ENCODE assay signal across 11 mouse cellular contexts in the genomic region with DNA sequence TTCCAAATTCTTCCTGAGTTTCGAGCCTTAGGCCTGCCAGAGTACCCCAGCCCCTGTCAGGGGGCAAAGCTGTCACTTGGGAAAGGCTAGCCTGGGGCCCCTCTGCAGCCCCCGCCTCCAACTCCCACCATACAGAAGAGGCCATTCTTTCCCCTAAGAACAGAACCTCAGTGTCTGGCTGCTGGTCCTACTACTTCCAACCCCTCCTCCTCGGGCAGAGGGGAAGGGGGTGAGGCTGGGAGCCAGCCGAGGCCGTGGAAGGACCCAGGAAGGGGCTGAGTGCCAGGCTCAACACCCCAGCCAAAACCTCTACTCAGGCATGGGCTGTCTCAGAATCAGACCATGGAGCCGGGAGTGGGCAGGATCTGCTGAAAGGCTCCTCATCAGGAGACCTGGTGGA. TPM values are rescaled to one million over a fixed set of nuclear protein-coding genes. Genes with fewer than 3 reads are reported as not detected.
DNase-seq lines count a peak whose midpoint lies in the region; ATAC-seq lines count a peak whose summit lies in the region.
"Had no signal": no experiment of that assay in that cellular context is flagged by ENCODE, and none has a peak within 500 bp of the region (broad histone marks: within the 10 kb centered on the region; RNA-seq: fewer than 3 reads in every experiment).

No protein-coding gene starts in this region.

- no peak overlapping the region for H3K9ac ChIP-seq in forebrain, embryonic 13.5 days
- H3K9ac ChIP-seq in forebrain, embryonic 11.5 days (ENCODE audit: low read length), result no peak overlapping the region
- no peak overlapping the region for H3K9ac ChIP-seq in midbrain, embryonic 14.5 days (replicated peaks; ENCODE audit: low read length)
- no peak overlapping the region for H3K9ac ChIP-seq in stomach, embryonic 15.5 days

- 0 out of 2 replicates have a peak, but pooled peaks cover 3% of the 10 kb centered on the region for H3K27me3 ChIP-seq in forebrain, embryonic 13.5 days
- H3K27me3 ChIP-seq in forebrain, embryonic 11.5 days (ENCODE audit: control insufficient read depth, insufficient read depth, low read length), result no peaks in the 10 kb centered on the region
- peaks cover 30% of the 10 kb centered on the region for H3K27me3 ChIP-seq in midbrain, embryonic 10.5 days (ENCODE audit: low read depth, poor library complexity, severe bottlenecking)
- no peaks in the 10 kb centered on the region for H3K27me3 ChIP-seq in midbrain, embryonic 14.5 days (ENCODE audit: control insufficient read depth, insufficient read depth, low read length)
- no peaks in the 10 kb centered on the region for H3K27me3 ChIP-seq in stomach, embryonic 15.5 days (replicated peaks)

- H3K36me3 ChIP-seq in forebrain, embryonic 13.5 days (ENCODE audit: poor library complexity, severe bottlenecking), result 0 out of 2 replicates have a peak, but pooled peaks cover 6% of the 10 kb centered on the region
- H3K36me3 ChIP-seq in forebrain, embryonic 11.5 days (ENCODE audit: control insufficient read depth, insufficient read depth, low read length), result no peaks in the 10 kb centered on the region
- peaks cover 22% of the 10 kb centered on the region; the same call in 1 of the 2 replicates for H3K36me3 ChIP-seq in midbrain, embryonic 10.5 days
- H3K36me3 ChIP-seq in midbrain, embryonic 14.5 days (ENCODE audit: control insufficient read depth, insufficient read depth, low read length), result no peaks in the 10 kb centered on the region
- no peaks in the 10 kb centered on the region for H3K36me3 ChIP-seq in stomach, embryonic 15.5 days

- H3K4me2 ChIP-seq in forebrain, embryonic 13.5 days, result no peak overlapping the region
- no peak overlapping the region for H3K4me2 ChIP-seq in forebrain, embryonic 11.5 days (ENCODE audit: low read depth, low read length, severe bottlenecking)
- H3K4me2 ChIP-seq in midbrain, embryonic 14.5 days (ENCODE audit: low read length), result no peak overlapping the region
- H3K4me2 ChIP-seq in stomach, embryonic 15.5 days, result 0 out of 2 replicates have a peak overlapping the region, but pooled peaks have one; percentile 6

- WGBS in forebrain, embryonic 13.5 days, result 62% methylated on average over 6 of the region's 6 CpGs
- 79% methylated on average over 6 of the region's 6 CpGs for WGBS in forebrain, embryonic 11.5 days
- WGBS in midbrain, embryonic 10.5 days, result 81% methylated on average over 6 of the region's 6 CpGs
- WGBS in midbrain, embryonic 14.5 days, result 74% methylated on average over 6 of the region's 6 CpGs
- WGBS in stomach, embryonic 15.5 days, result 63% methylated on average over 6 of the region's 6 CpGs

- no peak for DNase-seq in forebrain, embryonic 11.5 days (ENCODE audit: low spot score)
- no peak for DNase-seq in midbrain, embryonic 10.5 days (ENCODE audit: low spot score)
- no peak for DNase-seq in midbrain, embryonic 14.5 days
- DNase-seq in layer of hippocampus, postnatal 10 days (ENCODE audit: low spot score in 2 of 2), result peak; percentile 70 to 77
- DNase-seq in retina, embryonic 14.5 days (ENCODE audit: low spot score), result no peak
- DNase-seq: B cell, adult 2 months; lung, postnatal 36 days had no signal

- H3K9me3 ChIP-seq in forebrain, embryonic 13.5 days (replicated peaks), result no peaks in the 10 kb centered on the region
- no peaks in the 10 kb centered on the region for H3K9me3 ChIP-seq in forebrain, embryonic 11.5 days (ENCODE audit: control insufficient read depth, low read length)
- H3K9me3 ChIP-seq in midbrain, embryonic 10.5 days (replicated peaks), result no peaks in the 10 kb centered on the region
- no peaks in the 10 kb centered on the region for H3K9me3 ChIP-seq in midbrain, embryonic 14.5 days (ENCODE audit: control insufficient read depth, low read length)
- no peaks in the 10 kb centered on the region for H3K9me3 ChIP-seq in stomach, embryonic 15.5 days

- no peak overlapping the region for H3K27ac ChIP-seq in forebrain, embryonic 13.5 days
- no peak overlapping the region for H3K27ac ChIP-seq in forebrain, embryonic 11.5 days (ENCODE audit: low read depth, low read length)
- H3K27ac ChIP-seq in midbrain, embryonic 10.5 days (replicated peaks), result peak overlapping the region; percentile 34; the same call in 1 of the 2 replicates
- H3K27ac ChIP-seq in midbrain, embryonic 14.5 days (replicated peaks; ENCODE audit: low read depth, low read length), result no peak overlapping the region
- no peak overlapping the region for H3K27ac ChIP-seq in stomach, embryonic 15.5 days

- H3K4me3 ChIP-seq in forebrain, embryonic 13.5 days, result no peak overlapping the region
- no peak overlapping the region for H3K4me3 ChIP-seq in forebrain, embryonic 11.5 days (ENCODE audit: low read depth, low read length)
- no peak overlapping the region for H3K4me3 ChIP-seq in midbrain, embryonic 10.5 days
- H3K4me3 ChIP-seq in midbrain, embryonic 14.5 days (replicated peaks; ENCODE audit: low read depth, low read length), result no peak overlapping the region
- H3K4me3 ChIP-seq in stomach, embryonic 15.5 days (replicated peaks), result no peak overlapping the region
- H3K4me3 ChIP-seq: myocyte had no signal

- ATAC-seq in forebrain, embryonic 13.5 days, result peak; percentile 46; the same call in 1 of the 2 replicates
- ATAC-seq in forebrain, embryonic 11.5 days (replicated peaks; ENCODE audit: low FRiP score), result no peak
- no peak for ATAC-seq in midbrain, embryonic 14.5 days (ENCODE audit: low FRiP score, low TSS enrichment)
- no peak for ATAC-seq in stomach, embryonic 15.5 days (ENCODE audit: insufficient read depth, low FRiP score, low read depth)
- no peak for ATAC-seq in activated CD4-positive, CD25-positive, alpha-beta regulatory T cell, adult 4 months

- H3K4me1 ChIP-seq in forebrain, embryonic 13.5 days, result peaks cover 43% of the 10 kb centered on the region
- H3K4me1 ChIP-seq in forebrain, embryonic 11.5 days (replicated peaks; ENCODE audit: control insufficient read depth, insufficient read depth, low read length), result peaks cover 24% of the 10 kb centered on the region
- H3K4me1 ChIP-seq in midbrain, embryonic 10.5 days, result peaks cover 56% of the 10 kb centered on the region
- H3K4me1 ChIP-seq in midbrain, embryonic 14.5 days (ENCODE audit: control insufficient read depth, insufficient read depth, low read length), result peaks cover 19% of the 10 kb centered on the region; the same call in 1 of the 2 replicates
- peaks cover 45% of the 10 kb centered on the region for H3K4me1 ChIP-seq in stomach, embryonic 15.5 days

RNA-seq across cellular contexts. Expression of gene Tmem104, which starts 8.1 kb away (rescaled TPM):
- polyA plus RNA-seq in forebrain, embryonic 13.5 days (2015; fragmentation: Nextera tagmentation; extraction: Ambion mirVana), result 7.8 and 9.2 TPM in 2 replicates
- polyA plus RNA-seq in forebrain, embryonic 11.5 days (2014; fragmentation: Nextera tagmentation; extraction: Ambion mirVana), result 8.8 and 9.2 TPM in 2 replicates
- 7.1 and 11.3 TPM in 2 replicates for polyA plus RNA-seq in midbrain, embryonic 10.5 days (2016; fragmentation: Nextera tagmentation; extraction: Ambion mirVana)
- polyA plus RNA-seq in midbrain, embryonic 14.5 days (2014; fragmentation: Nextera tagmentation; extraction: Ambion mirVana), result 10.9 and 14.9 TPM in 2 replicates
- 10 to 100 TPM; 15.1 to 20.2 TPM for total RNA-seq in layer of hippocampus, postnatal 10 days (2021)
- polyA plus RNA-seq in stomach, embryonic 15.5 days (2015; fragmentation: Nextera tagmentation; extraction: Ambion mirVana), result 9.3 and 11.5 TPM in 2 replicates
- 10 to 100 TPM in 1 of 2 experiments, 1 to 10 TPM in 1; 9.3 to 11.9 TPM for polyA plus RNA-seq in activated CD4-positive, CD25-positive, alpha-beta regulatory T cell, adult 4 months (2017; shearing (Covaris generic))

RNA-seq across cellular contexts. Expression of gene Nat9, which starts 8.5 kb away (rescaled TPM):
- polyA plus RNA-seq in forebrain, embryonic 13.5 days (2015; fragmentation: Nextera tagmentation; extraction: Ambion mirVana), result 18.2 and 20.3 TPM in 2 replicates
- polyA plus RNA-seq in forebrain, embryonic 11.5 days (2014; fragmentation: Nextera tagmentation; extraction: Ambion mirVana), result 13.8 and 16.0 TPM in 2 replicates
- polyA plus RNA-seq in midbrain, embryonic 10.5 days (2016; fragmentation: Nextera tagmentation; extraction: Ambion mirVana), result 17.8 and 19.5 TPM in 2 replicates
- polyA plus RNA-seq in midbrain, embryonic 14.5 days (2014; fragmentation: Nextera tagmentation; extraction: Ambion mirVana), result 17.4 and 21.2 TPM in 2 replicates
- total RNA-seq in layer of hippocampus, postnatal 10 days (2021), result 10 to 100 TPM; 15.8 to 17.6 TPM
- 23.2 and 24.0 TPM in 2 replicates for polyA plus RNA-seq in stomach, embryonic 15.5 days (2015; fragmentation: Nextera tagmentation; extraction: Ambion mirVana)
- polyA plus RNA-seq in activated CD4-positive, CD25-positive, alpha-beta regulatory T cell, adult 4 months (2017; shearing (Covaris generic)), result 10 to 100 TPM; 14.0 to 14.6 TPM

RNA-seq across cellular contexts. Expression of gene Slc9a3r1, which starts 16.1 kb away (rescaled TPM):
- polyA plus RNA-seq in forebrain, embryonic 13.5 days (2015; fragmentation: Nextera tagmentation; extraction: Ambion mirVana), result 28.8 TPM in 2 replicates
- 34.3 and 35.2 TPM in 2 replicates for polyA plus RNA-seq in forebrain, embryonic 11.5 days (2014; fragmentation: Nextera tagmentation; extraction: Ambion mirVana)
- polyA plus RNA-seq in midbrain, embryonic 10.5 days (2016; fragmentation: Nextera tagmentation; extraction: Ambion mirVana), result 36.8 and 37.8 TPM in 2 replicates
- polyA plus RNA-seq in midbrain, embryonic 14.5 days (2014; fragmentation: Nextera tagmentation; extraction: Ambion mirVana), result 44.3 and 46.6 TPM in 2 replicates
- 10 to 100 TPM; 70.4 to 78.0 TPM for total RNA-seq in layer of hippocampus, postnatal 10 days (2021)
- 142 and 144 TPM in 2 replicates for polyA plus RNA-seq in stomach, embryonic 15.5 days (2015; fragmentation: Nextera tagmentation; extraction: Ambion mirVana)
- polyA plus RNA-seq in activated CD4-positive, CD25-positive, alpha-beta regulatory T cell, adult 4 months (2017; shearing (Covaris generic)), result 100 to 1,000 TPM; 166 to 228 TPM

RNA-seq across cellular contexts. Expression of gene Cd300lf, which starts 45.4 kb away (rescaled TPM):
- polyA plus RNA-seq in forebrain, embryonic 13.5 days (2015; fragmentation: Nextera tagmentation; extraction: Ambion mirVana), result 0.11 TPM in 1 of 2 replicates, not detected in the other
- not detected in 2 replicates for polyA plus RNA-seq in forebrain, embryonic 11.5 days (2014; fragmentation: Nextera tagmentation; extraction: Ambion mirVana)
- 0.21 TPM in 1 of 2 replicates, not detected in the other for polyA plus RNA-seq in midbrain, embryonic 10.5 days (2016; fragmentation: Nextera tagmentation; extraction: Ambion mirVana)
- polyA plus RNA-seq in midbrain, embryonic 14.5 days (2014; fragmentation: Nextera tagmentation; extraction: Ambion mirVana), result not detected in 2 replicates
- total RNA-seq in layer of hippocampus, postnatal 10 days (2021), result under 1 TPM; 0.27 to 0.50 TPM
- polyA plus RNA-seq in stomach, embryonic 15.5 days (2015; fragmentation: Nextera tagmentation; extraction: Ambion mirVana), result 2.1 and 2.6 TPM in 2 replicates
- polyA plus RNA-seq in activated CD4-positive, CD25-positive, alpha-beta regulatory T cell, adult 4 months (2017; shearing (Covaris generic)), result 1 to 10 TPM in 1 of 2 experiments, under 1 TPM in 1; 0.37 to 1.5 TPM
- polyA plus RNA-seq: myocyte had no signal

Comparison
In these comparisons a context has a peak if more than half of its experiments do, and no peak if none do; other contexts are left out.
1. DNase-seq: peak in layer of hippocampus, postnatal 10 days (2 of 2); none in forebrain, embryonic 11.5 days (single experiment), midbrain, embryonic 10.5 days (single experiment), midbrain, embryonic 14.5 days (single experiment) and retina, embryonic 14.5 days (single experiment).